Mouse (Mus musculus) CH12.LX (cell line): ENCODE results near the gene Mettl13.

Experiments
- CTCF ChIP-seq, 2 experiments: IDR thresholded peaks in 1 of 2; conservative IDR thresholded peaks in 1 of 2; 2 replicates each; pipeline ENCODE4 v1.5.1; 2011 to 2012; ENCODE audit warnings: low read depth in 2 of 2, low read length in 2 of 2, improper control_type of control experiment in 1 of 2, inconsistent platforms in 1 of 2, mild to moderate bottlenecking in 1 of 2, moderate library complexity in 1 of 2
- EP300 ChIP-seq: IDR thresholded peaks from 2 replicates; pipeline ENCODE4 v1.6.1; 2011; ENCODE audit warnings: low read length, improper control_type of control experiment
- HCFC1 ChIP-seq: IDR thresholded peaks from 2 replicates; pipeline ENCODE4 v1.6.1; 2012; ENCODE audit warnings: low read depth, mild to moderate bottlenecking, inconsistent platforms, low read length, improper control_type of control experiment
- JUND ChIP-seq: conservative IDR thresholded peaks from 2 replicates; pipeline ENCODE4 v1.6.1; 2011; ENCODE audit warnings: low read depth, low read length, improper control_type of control experiment
- KAT2A ChIP-seq: IDR thresholded peaks from 2 replicates; pipeline ENCODE4 v1.6.1; 2012; ENCODE audit warnings: low read length, improper control_type of control experiment, inconsistent platforms; ENCODE audit not compliant: insufficient replicate concordance
- MEF2A ChIP-seq: IDR thresholded peaks from 2 replicates; pipeline ENCODE4 v1.6.1; 2014; ENCODE audit warnings: low read depth, mild to moderate bottlenecking, inconsistent platforms, low read length, improper control_type of control experiment, borderline replicate concordance
- MXI1 ChIP-seq: IDR thresholded peaks from 2 replicates; pipeline ENCODE4 v1.6.1; 2011; ENCODE audit warnings: mild to moderate bottlenecking, low read depth, low read length, improper control_type of control experiment
- POLR2A ChIP-seq: IDR thresholded peaks from 2 replicates; pipeline ENCODE4 v1.6.1; 2011; ENCODE audit warnings: low read depth, mild to moderate bottlenecking, improper control_type of control experiment, low read length
- POLR2AphosphoS2 ChIP-seq: IDR thresholded peaks from 2 replicates; pipeline ENCODE4 v1.6.1; 2011; ENCODE audit warnings: low read depth, low read length, improper control_type of control experiment

GRCm38 (mm10) chr1:162505649-162506048 lies 42.7 kb downstream of the Mettl13 start:
- TF ChIP-seq POLR2A (no peak), JUND (no peak), EP300 (no peak), POLR2AphosphoS2 (no peak), CTCF (conservative IDR thresholded peaks at IDR 0.05 in 1 of 2, IDR thresholded peaks at IDR 0.05 in 1 of 2; ENCODE audit: low read depth in 2 of 2, low read length in 2 of 2) (no peak), HCFC1 (no peak), MXI1 (no peak), MEF2A (no peak), KAT2A (no peak)
